Mouse (Mus musculus): ENCODE data around the gene Gm21860. TPM values are rescaled to one million over a fixed set of nuclear protein-coding genes. Genes with fewer than 3 reads are reported as not detected.

Gene Gm21860
- total RNA-seq, 1 experiment from 2014 or later = not detected

Other genes with a start within 250 kb of the Gm21860 start
- not detected in 2 replicates for gene Gm47283, start 29.9 kb upstream of the Gm21860 start, total RNA-seq (2021)
- gene Gm21748, start 84.4 kb upstream of the Gm21860 start, total RNA-seq (2021) = not detected in 2 replicates